Mouse (Mus musculus) A20 (cell line): ENCODE results near the gene Ilk.
"Not testable (repeated sequence)": the region's sequence is repeated elsewhere in the genome, so short reads cannot be mapped to it uniquely, and the experiment has no call there.

Source experiments
- DNase-seq: peaks from one replicate; pipeline ENCODE4 v3.0.0-alpha.2; 2011; ENCODE audit warnings: low read depth, low spot score

Ilk gene

GRCm38 (mm10) chr7:105736264-105736901, at the start of gene Ilk:
Gene Ilk, plus strand, starts transcription at chr7:105736592.
- DNase-seq: peak; percentile 90

- peak; percentile 38 for DNase-seq
These were observed 45.5 kb upstream of the Ilk start for GRCm38 (mm10) chr7:105690875-105691274.

GRCm38 (mm10) chr7:105703184-105703583, 33.2 kb upstream of the Ilk start:
- DNase-seq: no peak

GRCm38 (mm10) chr7:105703816-105704215, 32.6 kb upstream of the Ilk start:
- DNase-seq: no peak

- no peak for DNase-seq
These were observed 27.7 kb upstream of the Ilk start for GRCm38 (mm10) chr7:105708733-105709132.

GRCm38 (mm10) chr7:105715366-105715765, 21.0 kb upstream of the Ilk start:
- DNase-seq: peak; percentile 19

- no peak for DNase-seq
These were observed 14.5 kb upstream of the Ilk start for GRCm38 (mm10) chr7:105721916-105722315.

GRCm38 (mm10) chr7:105726144-105726979, 10.0 kb upstream of the Ilk start:
- peak; percentile 63 for DNase-seq

GRCm38 (mm10) chr7:105726980-105727325, 9.4 kb upstream of the Ilk start:
- DNase-seq: no peak

GRCm38 (mm10) chr7:105728701-105729428, 7.5 kb upstream of the Ilk start:
- no peak for DNase-seq

GRCm38 (mm10) chr7:105733836-105734235, 2.6 kb upstream of the Ilk start:
- DNase-seq: no peak

- no peak for DNase-seq
These were observed 1.6 kb upstream of the Ilk start for GRCm38 (mm10) chr7:105734826-105735225.

GRCm38 (mm10) chr7:105735464-105735863, 928 bp upstream of the Ilk start:
- DNase-seq: peak; percentile 40

GRCm38 (mm10) chr7:105736911-105737521, 624 bp downstream of the Ilk start, which contains the start of gene Rrp8:
Gene Rrp8, minus strand, starts transcription at chr7:105737385.
- DNase-seq: no peak

GRCm38 (mm10) chr7:105737648-105738047, 1.3 kb downstream of the Ilk start:
- no peak for DNase-seq

- no peak for DNase-seq
These were observed 1.9 kb downstream of the Ilk start for GRCm38 (mm10) chr7:105738286-105738685.

GRCm38 (mm10) chr7:105738948-105739347, 2.6 kb downstream of the Ilk start:
- DNase-seq: peak; percentile 45

GRCm38 (mm10) chr7:105740089-105740795, 3.9 kb downstream of the Ilk start:
- no peak for DNase-seq

- DNase-seq: no peak
These were observed 4.5 kb downstream of the Ilk start for GRCm38 (mm10) chr7:105740851-105741250.

- DNase-seq: no peak
These were observed 5.6 kb downstream of the Ilk start for GRCm38 (mm10) chr7:105741978-105742377.

GRCm38 (mm10) chr7:105742539-105743215, 6.3 kb downstream of the Ilk start:
- DNase-seq: not testable (repeated sequence)
